Mouse (Mus musculus) olfactory bulb, adult 2 months (tissue): Measurements from ENCODE around the gene Adat3.

ENCODE experiments used
- CTCF ChIP-seq: fragments of 200-500 bp; IDR thresholded peaks from 2 replicates; pipeline ENCODE4 v1.5.1; 2012; ENCODE audit warnings: low read depth, mild to moderate bottlenecking, low read length, moderate library complexity; ENCODE audit not compliant: insufficient read depth
- POLR2A ChIP-seq: fragments of 200-500 bp; IDR thresholded peaks from 2 replicates; pipeline ENCODE4 v1.6.1; 2012; ENCODE audit warnings: mild to moderate bottlenecking, low read depth, low read length, moderate library complexity; ENCODE audit not compliant: insufficient read depth

DNA sequence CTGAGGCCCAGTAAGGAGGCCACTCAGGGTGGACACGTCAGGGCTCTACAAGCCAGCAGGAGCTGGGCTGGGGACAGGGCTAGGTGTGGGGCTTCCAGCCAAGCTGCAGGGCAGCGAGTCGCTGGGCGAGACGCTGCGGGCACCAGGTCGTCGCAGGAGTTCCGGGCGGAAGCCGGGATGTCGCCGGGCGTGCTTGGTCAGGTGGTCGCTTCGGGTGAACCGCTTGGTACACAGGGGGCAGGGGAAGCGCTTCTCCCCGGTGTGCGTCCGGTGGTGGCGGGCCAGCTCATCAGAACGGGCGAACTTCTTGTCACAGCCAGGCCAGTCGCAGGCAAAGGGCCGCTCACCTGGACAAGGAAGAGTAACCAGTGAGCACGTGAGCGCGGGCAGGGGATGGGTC lies 33.8 kb upstream of the Adat3 start:
- no peak for TF ChIP-seq POLR2A
- no peak for TF ChIP-seq CTCF
